Mouse (Mus musculus) megakaryocyte progenitor cell, adult 5-6 weeks (primary cell): ENCODE data around the gene Srgap3. TPM values are rescaled to one million over a fixed set of nuclear protein-coding genes. Genes with fewer than 3 reads are reported as not detected.

Experiments
- ATAC-seq: replicated peaks from 2 replicates; pipeline ENCODE4 v1.8.0; 2016; ENCODE audit warnings: mild to moderate bottlenecking, moderate TSS enrichment, inconsistent platforms; ENCODE audit not compliant: poor library complexity
- total RNA-seq, 2 experiments: library from RNA; stranded (forward) in 1 of 2; stranded (reverse) in 1 of 2; fragments of 157-497, 149-512 nt in 1 of 2; fragments of 200-1000 nt in 1 of 2; gene quantifications; 2 replicates each; pipeline versions ENCODE4 v1.2.3 to v1.2.4; 2015 to 2017

The Srgap3 gene
- total RNA-seq, 2 experiments from 2014 or later, result 0.79 to 2.5 TPM

- ATAC-seq, result no peak
These were observed 3.4 kb upstream of the Srgap3 start for GRCm38 (mm10) chr6:112950205-112951110.

GRCm38 (mm10) chr6:112949220-112949619 is 2.2 kb upstream of the Srgap3 start:
- ATAC-seq, result no peak

- ATAC-seq, result no peak
These were observed 1.4 kb upstream of the Srgap3 start for GRCm38 (mm10) chr6:112948416-112948815.

- no peak for ATAC-seq
These were observed 850 bp downstream of the Srgap3 start for GRCm38 (mm10) chr6:112946021-112946811.

- ATAC-seq, result peak; percentile 24
These were observed 1.8 kb downstream of the Srgap3 start for GRCm38 (mm10) chr6:112945181-112945751.

- no peak for ATAC-seq
These were observed 3.3 kb downstream of the Srgap3 start for GRCm38 (mm10) chr6:112943596-112944245.

- ATAC-seq, result no peak
These were observed 7.8 kb downstream of the Srgap3 start for GRCm38 (mm10) chr6:112939281-112939680.

GRCm38 (mm10) chr6:112937791-112938190 is 9.3 kb downstream of the Srgap3 start:
- no peak for ATAC-seq

- ATAC-seq, result no peak
These were observed 12.6 kb downstream of the Srgap3 start for GRCm38 (mm10) chr6:112934501-112934900.

- no peak for ATAC-seq
These were observed 14.5 kb downstream of the Srgap3 start for GRCm38 (mm10) chr6:112932611-112933010.

- ATAC-seq, result 0 out of 2 replicates have a peak, but pooled peaks have one; percentile 6
These were observed 17.0 kb downstream of the Srgap3 start for GRCm38 (mm10) chr6:112930011-112930451.

- peak; percentile 46 for ATAC-seq
These were observed 17.6 kb downstream of the Srgap3 start for GRCm38 (mm10) chr6:112929291-112929984.

GRCm38 (mm10) chr6:112928841-112929240 is 18.2 kb downstream of the Srgap3 start:
- no peak; the same call in none of the 2 replicates for ATAC-seq

GRCm38 (mm10) chr6:112927341-112927740 is 19.7 kb downstream of the Srgap3 start:
- no peak for ATAC-seq

- ATAC-seq, result no peak
These were observed 21.1 kb downstream of the Srgap3 start for GRCm38 (mm10) chr6:112926011-112926410.

- ATAC-seq, result no peak
These were observed 21.7 kb downstream of the Srgap3 start for GRCm38 (mm10) chr6:112925234-112925975.

GRCm38 (mm10) chr6:112924606-112925141 is 22.4 kb downstream of the Srgap3 start:
- no peak for ATAC-seq

GRCm38 (mm10) chr6:112920619-112921195 is 26.4 kb downstream of the Srgap3 start:
- no peak for ATAC-seq

- no peak for ATAC-seq
These were observed 29.3 kb downstream of the Srgap3 start for GRCm38 (mm10) chr6:112917717-112918116.
